Mouse (Mus musculus) heart, postnatal 0 days (tissue): ENCODE results near the gene Serpini1. TPM values are rescaled to one million over a fixed set of nuclear protein-coding genes. Genes with fewer than 3 reads are reported as not detected.
"Not testable (repeated sequence)": the region's sequence is repeated elsewhere in the genome, so short reads cannot be mapped to it uniquely, and the experiment has no call there.

Experiments used
- ATAC-seq: fragments of 200-750 bp; cut with Nextera tagmentation; 2 replicates; pipeline ENCODE4 v1.8.0; 2017; ENCODE audit warnings: low read depth, moderate number of reproducible peaks, moderate library complexity; ENCODE audit not compliant: insufficient read depth
- DNase-seq: peaks from one replicate; pipeline ENCODE4 v3.0.0-alpha.2; 2016; ENCODE audit warnings: low spot score
- H3K27ac ChIP-seq: fragments of 300-500 bp; sonication (generic); 2 replicates; pipeline ENCODE4 v1.5.1; 2014; ENCODE audit warnings: low read depth, mild to moderate bottlenecking
- H3K27me3 ChIP-seq: fragments of 300-500 bp; sonication (generic); 2 replicates; pipeline ENCODE4 v1.6.1; 2014; ENCODE audit warnings: low read length, mixed read lengths; ENCODE audit not compliant: control insufficient read depth, insufficient read depth
- H3K36me3 ChIP-seq: fragments of 300-500 bp; sonication (generic); replicated peaks from 2 replicates; pipeline ENCODE4 v1.6.1; 2014; ENCODE audit warnings: low read length, mixed read lengths; ENCODE audit not compliant: control insufficient read depth, insufficient read depth
- H3K4me1 ChIP-seq: fragments of 300-500 bp; sonication (generic); 2 replicates; pipeline ENCODE4 v1.6.1; 2014; ENCODE audit warnings: antibody characterized with exemption; ENCODE audit not compliant: control insufficient read depth, insufficient read depth
- H3K4me2 ChIP-seq: fragments of 300-500 bp; sonication (generic); 2 replicates; pipeline ENCODE4 v1.6.1; 2014; ENCODE audit warnings: low read depth, mild to moderate bottlenecking, low read length, moderate library complexity
- H3K4me3 ChIP-seq: fragments of 300-500 bp; sonication (generic); 2 replicates; pipeline ENCODE4 v1.5.1; 2014; ENCODE audit warnings: low read depth, low read length
- H3K9ac ChIP-seq: fragments of 300-500 bp; sonication (generic); replicated peaks from 2 replicates; pipeline ENCODE4 v1.6.1; 2014; ENCODE audit warnings: low read depth, low read length, mixed read lengths
- H3K9me3 ChIP-seq: fragments of 300-500 bp; sonication (generic); replicated peaks from 2 replicates; pipeline ENCODE4 v1.6.1; 2016; ENCODE audit warnings: low read length; ENCODE audit not compliant: control insufficient read depth
- CTCF ChIP-seq: IDR thresholded peaks from 2 replicates; pipeline ENCODE4 v1.5.1; 2016; ENCODE audit warnings: antibody characterized with exemption, control low read depth, low read depth
- EP300 ChIP-seq: IDR thresholded peaks from 2 replicates; pipeline ENCODE4 v1.6.1; 2016; ENCODE audit warnings: antibody characterized with exemption, low read depth
- WGBS: fragments of 180-500 bp; shearing (Covaris S2); extraction: QIAGEN DNeasy Blood & Tissue Kit; methylation state at CpG from one replicate; pipeline ENCODE4 v1.1.7; 2014; 5-methylcytosine and 5-hydroxymethylcytosine counted together
- polyA plus RNA-seq: library from polyadenylated mRNA; unstranded; fragments of >200 nt; fragmentation: Nextera tagmentation; extraction: Ambion mirVana; gene quantifications from 2 replicates; pipeline ENCODE4 v1.2.1, GENCODE M21; 2015
- total RNA-seq: library from RNA; depleted of rRNA; stranded (reverse); fragments of >200 nt; gene quantifications from 2 replicates; pipeline ENCODE4 v1.2.3, GENCODE M21; 2014; ENCODE audit warnings: low replicate concordance

Gene Serpini1
- total and polyA plus RNA-seq, 2 experiments from 2014 or later, result 1.8 to 3.8 TPM

- Histone ChIP-seq H3K4me2 (no peak overlapping the region), H3K27ac (no peak overlapping the region), H3K36me3 (no peaks in the 10 kb centered on the region), H3K27me3 (no peaks in the 10 kb centered on the region), H3K9ac (no peak overlapping the region), H3K9me3 (no peaks in the 10 kb centered on the region), H3K4me1 (no peaks in the 10 kb centered on the region), H3K4me3 (no peak overlapping the region)
- ATAC-seq (no peak), DNase-seq (no peak)
- no peak for TF ChIP-seq EP300
- no peak for TF ChIP-seq CTCF
- 58% methylated on average over 1 of the region's 1 CpGs for WGBS
Measured at GRCm38 (mm10) chr3:75639546-75639945, 82.2 kb downstream of the Serpini1 start.

GRCm38 (mm10) chr3:75647542-75647941 is 90.2 kb downstream of the Serpini1 start:
- no peak for ATAC-seq
- no peak overlapping the region for H3K4me3 ChIP-seq
- H3K9ac ChIP-seq, result no peak overlapping the region
- no peak overlapping the region for H3K27ac ChIP-seq
- H3K36me3 ChIP-seq, result no peaks in the 10 kb centered on the region
- H3K4me2 ChIP-seq, result no peak overlapping the region
- H3K4me1 ChIP-seq, result no peaks in the 10 kb centered on the region
- no peaks in the 10 kb centered on the region for H3K9me3 ChIP-seq
- H3K27me3 ChIP-seq, result no peaks in the 10 kb centered on the region
- TF ChIP-seq EP300 (no peak), CTCF (no peak)
- DNase-seq, result no peak

DNA sequence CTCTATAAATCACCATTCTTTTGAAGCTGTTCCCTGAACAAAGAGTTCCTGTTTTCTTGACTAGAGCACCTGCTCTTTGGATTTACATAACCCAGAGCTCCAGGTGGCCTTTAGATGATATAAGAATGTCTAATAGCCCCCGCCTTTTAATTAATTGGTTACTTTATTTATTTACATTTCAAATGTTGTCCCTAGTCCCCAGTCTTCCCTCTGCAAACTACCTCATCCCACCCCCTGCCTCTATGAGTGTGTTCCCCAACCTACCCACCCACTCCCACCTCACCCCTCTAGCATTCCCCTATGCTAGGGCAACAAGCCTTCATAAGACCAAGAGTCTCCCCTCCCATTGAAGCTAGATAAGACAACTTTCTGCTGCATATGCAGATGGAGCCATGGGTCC is 90.9 kb downstream of the Serpini1 start:
- H3K36me3 ChIP-seq, result no peaks in the 10 kb centered on the region
- no peak for DNase-seq
- WGBS, result 71% methylated on average over 1 of the region's 1 CpGs

DNA sequence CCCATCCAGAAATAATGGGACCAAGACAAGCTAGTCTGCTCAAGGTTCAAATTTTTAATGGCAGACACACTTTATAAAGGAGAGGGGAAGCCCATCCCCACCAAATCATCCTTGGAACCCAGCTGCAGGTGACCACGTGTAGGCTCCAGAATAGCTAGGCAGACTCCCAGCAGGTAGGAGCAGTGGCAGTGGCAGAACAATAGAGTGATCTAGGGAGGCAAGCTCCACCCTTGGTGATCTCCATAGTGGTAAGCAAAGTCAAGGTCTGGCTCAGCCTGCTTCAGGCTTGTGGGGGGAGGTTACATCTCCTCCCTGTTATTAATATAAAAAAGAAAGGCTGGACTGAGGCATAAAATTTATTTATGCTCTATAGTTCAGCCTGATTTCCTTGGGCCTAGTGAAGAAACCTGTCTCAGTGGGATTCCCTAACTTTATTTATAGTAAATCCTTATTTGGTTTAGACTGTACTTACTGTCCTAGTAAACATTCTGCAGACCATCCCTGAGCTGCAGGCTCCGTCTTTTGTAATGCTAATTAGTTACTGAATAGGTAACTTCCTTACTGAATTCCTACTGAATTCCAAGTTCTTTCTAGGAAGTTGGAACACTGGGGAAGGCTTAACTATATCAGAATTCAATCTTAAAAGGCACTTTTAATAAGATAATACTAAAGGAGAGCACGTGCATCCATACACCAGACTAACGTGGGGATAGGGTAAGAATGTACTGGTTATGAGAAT is 93.2 kb downstream of the Serpini1 start:
- not testable (repeated sequence) for H3K9me3 ChIP-seq, H3K4me2 ChIP-seq, H3K27me3 ChIP-seq, H3K9ac ChIP-seq, DNase-seq, H3K27ac ChIP-seq, H3K4me3 ChIP-seq, H3K36me3 ChIP-seq, ATAC-seq, H3K4me1 ChIP-seq
- 65% methylated on average over 4 of the region's 4 CpGs for WGBS

More for the DNA sequence above, 90.9 kb downstream of the Serpini1 start:
- Histone ChIP-seq H3K4me2 (no peak overlapping the region), H3K27ac (no peak overlapping the region), H3K27me3 (no peaks in the 10 kb centered on the region), H3K4me1 (no peaks in the 10 kb centered on the region), H3K9me3 (no peaks in the 10 kb centered on the region), H3K4me3 (no peak overlapping the region), H3K9ac (no peak overlapping the region)
- ATAC-seq, result no peak
- TF ChIP-seq CTCF (no peak), EP300 (no peak)

- Histone ChIP-seq H3K27ac (no peak overlapping the region), H3K36me3 (no peaks in the 10 kb centered on the region), H3K4me2 (no peak overlapping the region), H3K9ac (no peak overlapping the region), H3K4me1 (no peaks in the 10 kb centered on the region), H3K27me3 (no peaks in the 10 kb centered on the region), H3K4me3 (no peak overlapping the region), H3K9me3 (no peaks in the 10 kb centered on the region)
- DNase-seq (no peak), ATAC-seq (no peak)
- TF ChIP-seq CTCF, result no peak
- TF ChIP-seq EP300, result no peak
- WGBS, result 72% methylated on average over 2 of the region's 2 CpGs
Measured at GRCm38 (mm10) chr3:75651603-75652115, 94.3 kb downstream of the Serpini1 start.

GRCm38 (mm10) chr3:75653901-75654300 is 96.6 kb downstream of the Serpini1 start:
- not testable (repeated sequence) for DNase-seq

More at GRCm38 (mm10) chr3:75653901-75654300, 96.6 kb downstream of the Serpini1 start:
- H3K9ac ChIP-seq, H3K27ac ChIP-seq, ATAC-seq, H3K4me2 ChIP-seq, H3K4me1 ChIP-seq, H3K4me3 ChIP-seq, H3K9me3 ChIP-seq, H3K27me3 ChIP-seq, H3K36me3 ChIP-seq: not testable (repeated sequence)
- 59% methylated on average over 4 of the region's 4 CpGs for WGBS
